Mouse (Mus musculus): ENCODE data around the gene Clca3a1.
"Not testable (repeated sequence)": the region's sequence is repeated elsewhere in the genome, so short reads cannot be mapped to it uniquely, and the experiment has no call there.

Clca3a1 gene

DNA sequence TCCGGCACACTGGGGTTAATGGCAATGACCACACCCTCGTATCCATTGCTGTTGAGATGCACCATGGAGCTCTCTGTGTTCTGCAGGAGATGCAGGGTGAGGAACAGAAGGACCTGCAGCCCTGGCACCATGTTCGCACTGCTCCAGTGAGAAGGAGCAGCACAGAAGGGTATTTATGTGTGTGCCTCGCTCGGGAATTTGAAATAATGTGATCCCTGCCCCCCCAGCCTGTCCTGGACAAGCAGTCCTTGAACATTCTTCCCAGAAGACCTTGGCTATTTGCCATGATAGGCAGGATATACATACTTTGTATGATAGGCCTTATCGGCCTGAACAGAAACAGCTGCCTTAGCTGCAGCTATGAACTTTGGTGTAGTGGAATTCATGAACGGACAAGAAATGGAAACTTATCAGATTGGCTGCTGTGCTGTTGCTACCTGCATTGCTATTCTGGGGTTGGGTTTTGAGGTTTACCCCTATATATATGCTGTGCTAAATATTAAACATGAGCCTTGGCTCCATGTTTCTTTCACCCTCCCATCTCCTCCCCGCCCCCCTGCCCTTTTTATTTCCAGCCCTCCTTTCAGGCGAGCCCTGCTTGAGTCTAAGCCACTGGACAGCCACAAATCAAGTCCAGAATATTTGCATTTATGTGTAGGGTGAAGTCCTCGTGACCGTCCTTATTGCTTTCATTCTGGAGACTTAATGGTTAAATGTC is at the start of gene Clca3a1:
Gene Clca3a1, minus strand, starts transcription at position 386 of the 718 bp plus-strand sequence.
- no peak for DNase-seq

DNA sequence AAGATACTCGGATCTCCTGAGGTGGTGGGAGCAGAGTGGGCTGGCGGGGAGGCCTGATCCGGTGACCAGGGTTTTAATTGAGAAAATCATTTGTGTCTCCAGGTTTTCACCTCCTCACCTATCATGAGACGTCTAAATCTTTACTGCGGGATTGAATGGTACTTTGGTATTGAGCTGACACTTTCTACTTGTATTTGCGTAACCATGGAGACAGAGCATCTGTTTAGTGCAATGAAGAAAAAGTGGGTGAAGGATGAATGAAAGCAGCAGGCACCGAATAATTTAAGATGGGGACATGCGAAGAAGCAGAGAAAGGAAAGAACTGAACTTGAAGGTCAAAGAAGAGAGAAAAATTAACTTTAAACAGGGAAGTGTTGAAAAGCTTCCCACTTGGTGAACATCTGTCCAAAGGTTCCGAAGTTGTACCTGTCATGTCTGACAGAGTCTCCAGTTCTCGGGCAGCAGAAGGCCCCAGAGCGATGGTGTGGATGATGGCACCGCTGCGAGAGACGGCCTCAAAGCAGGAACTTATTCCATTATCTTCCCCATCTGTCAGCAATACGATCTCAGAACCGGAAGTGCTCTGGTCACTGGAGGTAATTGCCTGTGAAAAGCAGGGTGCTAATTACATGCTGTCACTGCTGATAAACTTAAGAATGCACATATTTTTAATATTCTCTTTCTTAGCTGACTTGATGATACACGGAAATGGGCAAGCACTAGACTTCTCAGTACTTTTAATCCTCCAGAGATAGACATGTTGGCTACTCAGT is 47.6 kb upstream of the Clca3a1 start:
- DNase-seq = not testable (repeated sequence)

DNA sequence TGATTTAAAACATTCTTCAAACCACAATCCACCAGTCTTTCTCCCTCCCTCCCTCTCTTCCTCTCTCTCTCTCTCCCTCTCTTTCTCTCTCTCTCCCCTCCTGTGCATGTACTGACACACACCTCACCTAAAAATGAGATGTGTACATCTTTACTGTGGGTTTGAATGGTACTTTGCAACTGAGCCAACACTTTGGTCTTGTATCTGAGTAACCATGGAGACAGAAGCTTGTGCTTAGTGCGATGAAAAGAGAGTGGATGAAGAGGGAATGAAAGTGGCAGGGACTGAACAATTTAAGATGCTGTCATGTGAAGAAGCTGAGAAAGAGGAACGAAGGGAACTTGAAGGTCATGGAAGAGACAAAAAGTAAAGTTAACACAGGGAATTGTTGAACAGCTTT is 45.8 kb upstream of the Clca3a1 start:
- DNase-seq = not testable (repeated sequence)

DNA sequence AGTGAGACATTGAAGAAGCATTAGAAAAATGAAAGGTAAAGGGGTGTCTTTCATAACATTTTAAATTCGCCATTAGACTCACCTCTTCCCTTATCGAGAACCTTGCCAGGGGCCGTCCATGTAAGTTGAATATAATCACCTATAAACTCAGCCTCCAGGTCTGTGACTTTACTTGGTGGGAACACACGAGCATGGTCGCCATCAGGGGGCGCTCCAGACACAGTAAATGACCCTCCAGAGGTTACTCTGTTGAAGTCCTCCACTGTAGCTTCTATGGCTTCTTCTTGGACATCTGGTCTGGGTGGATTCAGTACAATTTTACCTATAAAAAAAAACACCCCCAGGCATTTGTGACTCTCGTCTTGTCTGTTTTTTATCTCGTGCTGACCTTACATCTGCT is 41.1 kb upstream of the Clca3a1 start:
- peak in 1 of 2 experiments; percentile 11 for DNase-seq

DNA sequence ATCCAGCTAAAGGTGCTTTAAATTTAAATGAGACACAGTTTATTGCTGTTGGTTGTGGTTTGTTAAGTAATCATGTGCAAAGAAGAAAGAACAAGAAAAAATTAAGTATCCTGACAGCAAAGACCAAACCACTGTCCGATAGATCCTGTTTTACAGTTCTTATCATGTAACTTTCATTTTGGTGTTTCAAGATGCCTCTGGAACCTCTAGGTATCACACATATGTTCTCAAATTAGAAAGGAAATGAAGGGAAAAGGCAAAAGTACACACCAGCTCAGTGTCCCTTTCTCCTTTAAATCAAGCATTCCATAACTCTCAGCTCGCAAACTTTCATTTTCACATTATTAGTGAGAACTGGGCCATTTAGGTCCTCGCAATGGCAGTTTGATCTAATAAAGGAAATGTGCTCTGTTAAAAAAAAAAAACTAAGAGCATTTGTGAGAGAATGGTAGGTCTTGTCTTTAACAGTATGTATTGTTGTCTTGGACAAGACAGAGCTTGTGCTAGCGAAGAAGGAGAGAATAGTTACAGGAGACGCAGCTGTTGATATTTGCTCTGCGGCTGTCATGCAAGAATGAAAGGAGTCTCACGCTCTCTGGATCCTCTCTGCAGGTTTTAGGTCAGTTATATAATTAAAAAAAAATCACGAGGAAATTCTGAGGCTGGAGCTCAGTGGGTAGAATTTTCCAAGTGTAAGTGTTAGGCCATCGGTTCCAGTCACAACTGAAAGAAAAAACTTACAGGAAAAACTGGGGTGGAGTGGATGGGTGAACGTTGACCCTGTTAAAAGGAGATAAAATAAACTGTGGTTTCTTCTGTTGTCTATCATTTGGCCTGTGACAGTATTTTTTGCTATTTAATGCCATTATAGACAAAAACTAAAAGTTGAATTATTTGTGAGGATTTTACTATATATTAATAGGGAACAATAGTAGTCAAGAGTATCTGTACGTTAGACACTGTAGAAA is 24.7 kb upstream of the Clca3a1 start:
- no peak for DNase-seq

DNA sequence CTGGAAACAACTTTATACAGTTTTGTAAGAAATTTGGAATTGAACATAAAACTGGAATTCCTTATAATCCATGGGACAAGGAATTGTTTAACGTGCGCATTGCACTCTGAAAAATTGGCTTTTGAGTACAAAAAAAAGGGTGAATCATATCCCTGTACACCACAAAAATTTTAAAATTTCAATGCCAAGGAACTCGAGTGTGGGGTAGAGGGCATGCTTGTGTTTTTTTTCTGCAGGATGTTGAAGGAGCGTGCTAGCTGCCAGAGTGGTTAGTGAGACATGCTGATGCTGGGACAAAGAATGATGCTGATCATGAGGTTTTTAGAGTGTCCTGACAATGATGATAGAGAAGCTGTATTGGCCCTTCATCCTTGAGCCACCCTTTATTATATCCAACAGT is 4.4 kb upstream of the Clca3a1 start:
- DNase-seq = no peak

DNA sequence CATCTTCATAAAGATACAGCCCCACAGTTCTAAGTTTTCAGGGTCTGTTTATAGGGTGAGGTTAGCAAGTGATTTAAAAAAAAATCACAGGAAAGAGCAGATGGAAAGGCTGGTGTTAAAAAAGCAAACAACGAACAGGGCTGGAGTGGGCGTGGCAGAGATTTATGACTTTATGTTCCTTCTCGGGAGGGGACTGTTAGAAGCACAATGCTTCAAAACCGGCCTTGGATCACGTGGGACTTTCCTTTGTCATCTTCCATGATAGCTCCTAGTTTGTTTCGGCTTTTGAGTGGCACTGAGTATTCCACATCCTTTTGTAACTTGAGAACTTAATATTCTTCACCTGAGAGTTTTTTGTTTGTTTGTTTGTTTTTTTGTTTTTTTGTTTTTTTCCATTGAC is 677 bp upstream of the Clca3a1 start:
- DNase-seq = no peak

DNA sequence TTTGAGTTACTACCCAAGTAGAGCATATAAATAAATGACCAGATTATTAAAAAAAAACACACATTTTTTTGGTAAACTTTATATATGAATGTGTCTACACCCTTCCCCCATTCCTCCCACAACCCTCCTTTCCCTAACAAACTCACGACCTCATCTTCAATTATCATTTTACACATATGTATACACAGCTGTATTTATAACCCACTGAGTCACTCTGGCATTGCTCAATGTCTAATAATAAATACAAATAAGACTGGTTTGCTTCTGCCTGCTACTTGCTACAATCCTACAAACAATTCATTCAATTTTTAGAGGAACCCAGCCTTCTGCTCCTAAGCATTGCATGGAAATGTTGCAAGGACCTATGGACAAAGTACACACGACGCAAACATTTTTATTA is 1.1 kb downstream of the Clca3a1 start:
- DNase-seq = no peak

DNA sequence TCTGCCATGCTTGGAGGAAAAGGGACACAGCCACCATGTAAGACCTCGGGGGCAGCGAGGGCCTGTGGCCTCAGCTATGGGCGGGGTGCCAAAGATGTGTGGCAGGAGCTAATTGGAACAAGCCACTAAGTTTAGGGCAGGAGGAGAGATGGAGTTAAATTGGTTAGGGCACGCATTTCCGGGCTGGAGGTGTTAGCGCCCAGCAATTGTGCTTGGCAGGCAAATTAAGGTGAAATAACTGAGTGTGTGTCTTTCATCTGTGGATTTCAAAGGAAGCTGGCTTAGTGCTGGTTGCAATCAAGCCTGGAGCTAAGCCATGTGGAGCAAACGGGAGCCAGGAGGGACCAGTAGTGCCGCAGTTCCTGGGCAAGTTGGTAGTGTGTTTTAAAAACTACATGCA is 4.7 kb downstream of the Clca3a1 start:
- DNase-seq = peak in 1 of 2 experiments; percentile 13

DNA sequence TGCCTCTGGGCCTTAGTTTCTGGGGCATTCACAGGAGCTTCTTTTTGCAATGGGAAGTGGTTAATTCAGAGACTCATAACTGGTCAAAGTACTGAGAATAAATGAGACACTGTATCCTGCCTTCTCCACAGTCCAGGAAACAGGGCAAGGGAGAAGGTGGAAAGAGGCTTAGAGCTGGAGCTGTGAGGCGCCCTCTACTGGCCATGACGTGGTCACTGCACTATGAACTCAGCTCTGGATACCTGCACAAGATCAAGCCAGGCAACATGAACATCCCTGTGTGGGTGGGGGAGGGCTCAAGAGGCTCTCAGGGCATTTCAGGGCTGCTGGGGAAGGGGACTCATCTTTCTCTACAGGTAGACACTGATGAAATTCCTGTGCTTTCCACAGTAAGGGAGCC is 7.7 kb downstream of the Clca3a1 start:
- DNase-seq = peak in 1 of 2 experiments; percentile 14

DNA sequence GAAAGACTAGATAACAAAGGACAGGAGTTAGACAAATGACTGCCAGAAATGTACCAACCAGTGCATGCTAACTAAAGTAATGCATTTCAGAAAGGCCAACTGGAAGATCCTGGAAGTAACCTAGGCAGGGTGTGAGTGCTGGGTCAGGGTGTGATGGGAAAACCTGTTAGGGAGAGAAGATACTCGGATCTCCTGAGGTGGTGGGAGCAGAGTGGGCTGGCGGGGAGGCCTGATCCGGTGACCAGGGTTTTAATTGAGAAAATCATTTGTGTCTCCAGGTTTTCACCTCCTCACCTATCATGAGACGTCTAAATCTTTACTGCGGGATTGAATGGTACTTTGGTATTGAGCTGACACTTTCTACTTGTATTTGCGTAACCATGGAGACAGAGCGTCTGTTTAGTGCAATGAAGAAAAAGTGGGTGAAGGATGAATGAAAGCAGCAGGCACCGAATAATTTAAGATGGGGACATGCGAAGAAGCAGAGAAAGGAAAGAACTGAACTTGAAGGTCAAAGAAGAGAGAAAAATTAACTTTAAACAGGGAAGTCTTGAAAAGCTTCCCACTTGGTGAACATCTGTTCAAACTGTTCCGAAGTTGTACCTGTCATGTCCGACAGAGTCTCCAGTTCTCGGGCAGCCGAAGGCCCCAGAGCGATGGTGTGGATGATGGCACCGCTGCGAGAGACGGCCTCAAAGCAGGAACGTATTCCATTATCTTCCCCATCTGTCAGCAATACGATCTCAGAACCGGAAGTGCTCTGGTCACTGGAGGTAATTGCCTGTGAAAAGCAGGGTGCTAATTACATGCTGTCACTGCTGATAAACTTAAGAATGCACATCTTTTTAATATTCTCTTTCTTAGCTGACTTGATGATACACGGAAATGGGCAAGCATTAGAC is 11.5 kb downstream of the Clca3a1 start:
- DNase-seq = not testable (repeated sequence)

DNA sequence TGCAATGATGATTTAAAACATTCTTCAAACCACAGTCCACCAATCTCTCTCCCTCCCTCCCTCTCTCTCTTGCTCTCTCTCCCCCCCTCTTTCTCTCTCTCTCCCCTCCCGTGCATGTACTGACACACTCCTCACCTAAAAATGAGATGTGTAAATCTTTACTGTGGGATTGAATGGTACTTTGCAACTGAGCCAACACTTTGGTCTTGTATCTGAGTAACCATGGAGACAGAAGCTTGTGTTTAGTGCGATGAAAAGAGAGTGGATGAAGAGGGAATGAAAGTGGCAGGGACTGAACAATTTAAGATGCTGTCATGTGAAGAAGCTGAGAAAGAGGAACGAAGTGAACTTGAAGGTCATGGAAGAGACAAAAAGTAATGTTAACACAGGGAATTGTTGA is 13.1 kb downstream of the Clca3a1 start:
- DNase-seq = not testable (repeated sequence)

DNA sequence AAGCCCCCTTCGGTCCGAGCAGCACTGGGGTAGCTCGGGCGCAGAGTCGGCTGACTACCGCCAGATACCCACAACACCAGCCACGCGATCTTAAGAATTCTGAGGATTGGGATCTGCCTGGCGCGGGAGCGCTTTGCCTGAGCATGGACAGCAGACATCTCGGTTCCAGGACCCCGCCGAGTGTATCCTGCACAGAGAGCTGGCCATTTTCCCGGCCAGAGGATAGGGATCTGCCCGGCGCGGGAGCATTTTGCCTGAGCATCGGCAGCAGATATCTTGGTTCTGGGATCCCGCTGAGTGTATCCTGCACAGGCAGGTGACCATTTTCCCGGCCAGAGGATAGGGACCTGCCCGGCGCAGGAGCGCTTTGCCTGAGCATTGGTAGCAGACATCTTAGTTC is 22.4 kb downstream of the Clca3a1 start:
- DNase-seq = not testable (repeated sequence)

DNA sequence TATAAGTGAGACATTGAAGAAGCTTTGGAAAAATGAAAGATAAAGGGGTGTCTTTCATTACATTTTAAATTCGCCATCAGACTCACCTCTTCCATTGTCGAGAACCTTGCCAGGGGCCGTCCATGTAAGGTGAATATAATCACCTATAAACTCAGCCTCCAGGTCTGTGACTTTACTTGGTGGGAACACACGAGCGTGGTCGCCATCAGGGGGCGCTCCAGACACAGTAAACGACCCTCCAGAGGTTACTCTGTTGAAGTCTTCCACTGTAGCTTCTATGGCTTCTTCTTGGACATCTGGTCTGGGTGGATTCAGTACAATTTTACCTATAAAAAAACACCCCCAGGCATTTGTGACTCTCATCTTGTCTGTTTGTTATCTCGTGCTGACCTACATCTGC is 23.9 kb downstream of the Clca3a1 start:
- DNase-seq = peak in 1 of 2 experiments; percentile 58

DNA sequence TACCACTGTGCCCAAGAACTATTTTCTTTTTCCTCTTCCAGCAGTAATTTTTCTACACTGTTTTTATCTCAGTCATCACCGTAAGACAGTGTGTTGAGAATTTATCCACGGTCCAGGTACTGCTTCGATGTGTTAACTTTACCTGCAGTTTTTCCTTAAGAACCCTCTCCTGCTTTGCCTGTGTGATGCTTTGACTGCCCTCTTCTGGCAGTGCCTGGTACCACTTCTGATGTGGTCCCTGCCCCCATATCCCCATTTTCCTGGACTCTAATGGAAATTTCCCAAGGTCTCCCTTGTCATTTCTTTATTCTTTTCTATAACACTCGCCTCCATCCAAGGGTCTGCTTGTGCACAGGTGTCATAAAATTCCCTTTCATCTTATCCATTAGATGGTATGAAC is 37.3 kb downstream of the Clca3a1 start:
- peak; percentile 66 to 79 for DNase-seq

DNA sequence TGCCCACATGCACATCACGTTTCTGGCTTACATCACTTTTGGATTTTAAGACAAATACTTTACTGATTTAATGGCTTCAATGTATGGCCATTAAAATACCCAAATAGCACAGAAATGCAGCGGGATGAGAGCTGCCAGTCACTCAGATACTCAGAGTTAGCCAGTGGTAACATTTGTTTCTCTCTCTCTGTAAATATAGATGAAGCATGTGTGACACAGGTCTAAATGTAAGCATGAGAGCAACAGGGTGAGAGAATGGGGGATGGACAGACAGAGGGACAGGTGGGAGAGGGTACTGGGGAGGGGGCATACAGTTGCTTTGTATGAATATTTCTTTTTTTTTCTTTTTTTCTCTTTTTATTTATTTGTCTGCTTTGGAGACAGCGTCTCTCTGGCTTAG is 38.2 kb downstream of the Clca3a1 start:
- DNase-seq = not testable (repeated sequence)

DNA sequence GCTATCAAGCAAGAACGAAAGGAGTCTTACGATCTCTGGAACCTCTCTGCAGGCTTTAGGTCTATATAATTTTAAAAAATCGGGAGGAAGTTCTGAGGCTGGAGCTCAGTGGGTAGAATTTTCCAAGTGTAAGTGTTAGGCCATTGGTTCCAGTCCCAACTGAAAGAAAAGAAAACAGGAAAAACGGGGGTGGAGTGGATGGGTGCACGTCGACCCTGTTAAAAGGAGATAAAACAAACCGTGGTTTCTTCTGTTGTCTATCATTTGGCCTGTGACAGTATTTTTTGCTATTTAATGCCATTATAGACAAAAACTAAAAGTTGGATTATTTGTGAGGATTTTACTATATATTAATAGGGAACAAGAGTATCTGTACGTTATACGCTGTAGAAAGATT is 38.9 kb downstream of the Clca3a1 start:
- DNase-seq = no peak

DNA sequence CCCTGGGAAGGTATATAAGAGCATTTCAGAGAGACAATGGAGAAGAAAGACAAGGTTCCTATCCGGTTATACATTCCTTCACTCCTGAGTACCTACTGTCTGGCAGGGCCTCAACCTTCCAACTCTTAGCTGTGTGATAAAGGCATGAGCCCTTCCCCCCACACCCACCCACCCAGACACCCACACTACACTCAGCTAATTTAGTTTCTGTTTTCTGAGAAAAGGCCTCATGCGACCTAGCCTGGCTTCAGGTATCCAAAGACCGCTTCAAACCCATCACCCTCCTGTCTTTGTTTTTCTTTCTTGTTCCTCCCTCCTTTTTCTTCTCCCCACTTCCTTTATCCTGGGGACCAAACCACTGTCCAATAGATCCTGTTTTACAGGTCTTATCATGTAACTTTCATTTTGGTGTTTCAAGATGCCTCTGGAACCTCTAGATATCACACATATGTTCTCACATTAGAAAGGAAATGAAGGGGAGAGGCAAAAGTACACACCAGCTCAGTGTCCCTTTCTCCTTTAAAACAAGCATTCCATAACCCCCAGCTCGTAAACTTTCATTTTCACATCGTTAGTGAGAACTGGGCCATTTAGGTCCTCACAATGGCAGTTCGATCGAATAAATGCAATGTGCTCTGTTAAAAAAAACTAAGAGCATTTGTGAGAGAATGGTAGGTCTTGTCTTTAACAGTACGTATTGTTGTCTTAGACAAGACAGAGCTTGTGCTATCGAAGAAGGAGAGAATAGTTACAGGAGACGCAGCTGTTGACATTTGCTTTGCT is 39.5 kb downstream of the Clca3a1 start:
- no peak for DNase-seq

DNA sequence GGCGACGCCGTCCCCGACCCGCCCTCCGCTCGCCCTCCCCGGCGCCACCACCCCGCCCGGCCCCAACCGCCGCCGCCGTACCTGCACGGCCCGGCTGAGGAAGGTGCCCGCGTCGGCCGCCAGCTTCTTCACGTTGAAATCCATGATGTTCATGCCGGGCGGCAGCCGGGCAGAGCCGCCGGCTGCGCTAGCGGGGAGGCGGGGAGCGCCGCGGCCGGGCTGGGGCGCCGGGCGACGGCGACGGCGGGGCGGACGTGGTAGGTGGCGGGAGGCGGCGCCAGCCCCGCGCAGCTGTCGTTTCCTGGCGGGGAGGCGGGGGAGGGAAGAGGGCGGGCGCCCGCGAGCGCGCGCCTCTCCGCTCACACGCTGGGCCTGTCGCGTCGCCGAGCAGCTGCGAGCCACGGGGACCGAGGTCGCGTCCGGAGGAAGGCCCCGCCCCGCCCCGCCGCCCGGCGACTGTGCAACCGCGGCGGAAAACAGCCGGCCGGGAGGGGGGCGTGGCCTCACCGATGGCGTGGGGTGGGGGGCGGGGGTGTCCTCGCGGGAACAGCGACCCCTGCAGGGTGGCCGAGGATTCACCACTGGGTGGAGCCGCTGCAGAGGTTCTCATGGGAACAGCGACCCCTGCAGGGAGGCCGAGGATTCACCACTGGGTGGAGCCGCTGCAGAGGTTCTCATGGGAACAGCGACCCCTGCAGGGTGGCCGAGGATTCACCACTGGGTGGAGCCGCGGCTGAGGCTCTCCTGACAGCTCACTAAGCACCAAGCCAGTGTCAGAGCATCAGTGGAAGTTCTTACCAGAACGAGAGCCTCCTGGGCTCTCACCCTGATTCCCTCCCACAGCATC is 40.7 kb downstream of the Clca3a1 start, which contains the start of gene Sh3glb1:
Gene Sh3glb1, minus strand, starts transcription at position 435 of the 847 bp plus-strand sequence.
- peak; percentile 99 for DNase-seq

Measured in cerebellum, postnatal 25 days (tissue).